Mouse (Mus musculus) MEL (cell line): ENCODE measurements around the gene Bahcc1. TPM values are rescaled to one million over a fixed set of nuclear protein-coding genes. Genes with fewer than 3 reads are reported as not detected.

Experiments
- DNase-seq: peaks from one replicate; pipeline ENCODE4 v3.0.0; 2011; ENCODE audit warnings: low read depth, low spot score
- H3K27ac ChIP-seq: 2 replicates; pipeline ENCODE4 v1.5.1; 2012; ENCODE audit warnings: low read depth, mild to moderate bottlenecking, control low read depth, low read length, moderate library complexity; ENCODE audit not compliant: control insufficient read depth
- H3K27me3 ChIP-seq, 2 experiments: fragments of 150-350 bp in 1 of 2; sonication (generic) in 1 of 2; 2 replicates each; pipeline ENCODE4 v1.6.1; 2012; ENCODE audit warnings: low read length in 2 of 2, mild to moderate bottlenecking in 2 of 2, improper control_type of control experiment in 1 of 2, moderate library complexity in 1 of 2; ENCODE audit not compliant: insufficient read depth in 2 of 2, control insufficient read depth in 1 of 2
- H3K36me3 ChIP-seq, 2 experiments: 2 replicates each; pipeline ENCODE4 v1.6.1; 2012 to 2014; ENCODE audit warnings: low read length in 2 of 2, improper control_type of control experiment in 1 of 2, inconsistent platforms in 1 of 2, mild to moderate bottlenecking in 1 of 2; ENCODE audit not compliant: insufficient read depth in 2 of 2, control insufficient read depth in 1 of 2
- H3K4me1 ChIP-seq, 2 experiments: fragments of 150-350 bp in 1 of 2; sonication (generic) in 1 of 2; 2 replicates each; pipeline ENCODE4 v1.6.1; 2012; ENCODE audit warnings: low read length in 2 of 2, improper control_type of control experiment in 1 of 2, mild to moderate bottlenecking in 1 of 2; ENCODE audit not compliant: insufficient read depth in 2 of 2, control insufficient read depth in 1 of 2
- H3K4me3 ChIP-seq, 2 experiments: fragments of 150-350 bp in 1 of 2; sonication (generic) in 1 of 2; 2 replicates each; pipeline ENCODE4 v1.5.1; 2012; ENCODE audit warnings: low read depth in 2 of 2, low read length in 2 of 2, mild to moderate bottlenecking in 2 of 2, moderate library complexity in 2 of 2, control low read depth in 1 of 2, improper control_type of control experiment in 1 of 2; ENCODE audit not compliant: control insufficient read depth in 1 of 2, insufficient read depth in 1 of 2
- H3K79me2 ChIP-seq: 2 replicates; pipeline ENCODE4 v1.6.1; 2012; ENCODE audit warnings: mild to moderate bottlenecking, low read length, moderate library complexity; ENCODE audit not compliant: control insufficient read depth, poor library complexity, insufficient read depth
- H3K9ac ChIP-seq: 2 replicates; pipeline ENCODE4 v1.6.1; 2012; ENCODE audit warnings: low read depth, mild to moderate bottlenecking, control low read depth, low read length, moderate library complexity; ENCODE audit not compliant: control insufficient read depth, poor library complexity, severe bottlenecking
- H3K9me3 ChIP-seq: fragments of 150-350 bp; sonication (generic); replicated peaks from 2 replicates; pipeline ENCODE4 v1.6.1; 2012; ENCODE audit warnings: mild to moderate bottlenecking, low read length, improper control_type of control experiment, moderate library complexity; ENCODE audit not compliant: insufficient read depth
- BHLHE40 ChIP-seq: IDR thresholded peaks from 2 replicates; pipeline ENCODE4 v1.6.1; 2012; ENCODE audit warnings: low read depth, mild to moderate bottlenecking, inconsistent platforms, low read length, improper control_type of control experiment, borderline replicate concordance
- CHD2 ChIP-seq: IDR thresholded peaks from 2 replicates; pipeline ENCODE4 v1.6.1; 2011; ENCODE audit warnings: low read length, improper control_type of control experiment
- CTCF ChIP-seq, 3 experiments: IDR thresholded peaks in 2 of 3; conservative IDR thresholded peaks in 1 of 3; 2 replicates each; pipeline ENCODE4 v1.5.1; 2011 to 2012; ENCODE audit warnings: low read length in 3 of 3, low read depth in 2 of 3, mild to moderate bottlenecking in 2 of 3, improper control_type of control experiment in 1 of 3, inconsistent platforms in 1 of 3, mixed read lengths in 1 of 3, moderate library complexity in 1 of 3; ENCODE audit not compliant: control insufficient read depth in 1 of 3, insufficient read depth in 1 of 3, poor library complexity in 1 of 3, severe bottlenecking in 1 of 3
- ELF1 ChIP-seq: IDR thresholded peaks from 2 replicates; pipeline ENCODE4 v1.6.1; 2014; ENCODE audit warnings: low read depth, mild to moderate bottlenecking, inconsistent platforms, low read length, improper control_type of control experiment, moderate library complexity
- EP300 ChIP-seq, 2 experiments: IDR thresholded peaks; 2 replicates each; pipeline ENCODE4 v1.6.1; 2011; ENCODE audit warnings: improper control_type of control experiment in 2 of 2, low read length in 2 of 2, low read depth in 1 of 2, mild to moderate bottlenecking in 1 of 2
- GATA1 ChIP-seq: IDR thresholded peaks from 2 replicates; pipeline ENCODE4 v1.6.1; 2011; ENCODE audit warnings: low read depth, low read length, improper control_type of control experiment
- HCFC1 ChIP-seq: IDR thresholded peaks from 2 replicates; pipeline ENCODE4 v1.6.1; 2012; ENCODE audit warnings: low read depth, mild to moderate bottlenecking, inconsistent platforms, low read length, improper control_type of control experiment, moderate library complexity
- KAT2A ChIP-seq: conservative IDR thresholded peaks from 2 replicates; pipeline ENCODE4 v1.6.1; 2012; ENCODE audit warnings: low read depth, low read length, improper control_type of control experiment, inconsistent platforms
- MAFK ChIP-seq: IDR thresholded peaks from 2 replicates; pipeline ENCODE4 v1.6.1; 2011; ENCODE audit warnings: low read depth, mild to moderate bottlenecking, low read length, improper control_type of control experiment, borderline replicate concordance
- MAX ChIP-seq: IDR thresholded peaks from 2 replicates; pipeline ENCODE4 v1.6.1; 2011; ENCODE audit warnings: low read length, improper control_type of control experiment
- MEF2A ChIP-seq: IDR thresholded peaks from 2 replicates; pipeline ENCODE4 v1.6.1; 2014; ENCODE audit warnings: low read depth, mild to moderate bottlenecking, inconsistent platforms, low read length, improper control_type of control experiment; ENCODE audit not compliant: poor library complexity, insufficient replicate concordance, severe bottlenecking; ENCODE audit errors: extremely low read depth
- MYC ChIP-seq: IDR thresholded peaks from 2 replicates; pipeline ENCODE4 v1.6.1; 2011; ENCODE audit warnings: low read depth, mild to moderate bottlenecking, low read length, improper control_type of control experiment, moderate library complexity
- NELFE ChIP-seq: IDR thresholded peaks from 2 replicates; pipeline ENCODE4 v1.6.1; 2011; ENCODE audit warnings: low read depth, low read length, improper control_type of control experiment
- NRF1 ChIP-seq: IDR thresholded peaks from 2 replicates; pipeline ENCODE4 v1.6.1; 2014; ENCODE audit warnings: low read depth, mild to moderate bottlenecking, inconsistent platforms, low read length, improper control_type of control experiment, moderate library complexity; ENCODE audit not compliant: poor library complexity, insufficient read depth, severe bottlenecking
- RCOR1 ChIP-seq: IDR thresholded peaks from 2 replicates; pipeline ENCODE4 v1.6.1; 2012; ENCODE audit warnings: low read depth, mild to moderate bottlenecking, inconsistent platforms, low read length, improper control_type of control experiment
- SMC3 ChIP-seq: IDR thresholded peaks from 2 replicates; pipeline ENCODE4 v1.6.1; 2011; ENCODE audit warnings: low read depth, low read length, improper control_type of control experiment
- TBP ChIP-seq: IDR thresholded peaks from 2 replicates; pipeline ENCODE4 v1.8.0; 2011; ENCODE audit warnings: low read depth, low read length, improper control_type of control experiment
- USF1 ChIP-seq: IDR thresholded peaks from 2 replicates; pipeline ENCODE4 v1.6.1; 2014; ENCODE audit warnings: low read depth, mild to moderate bottlenecking, inconsistent platforms, low read length, improper control_type of control experiment, moderate library complexity
- USF2 ChIP-seq, 2 experiments: IDR thresholded peaks; 2 replicates each; pipeline ENCODE4 v1.6.1; 2011 to 2012; ENCODE audit warnings: improper control_type of control experiment in 2 of 2, low read length in 2 of 2, borderline replicate concordance in 1 of 2, inconsistent platforms in 1 of 2, low read depth in 1 of 2, mild to moderate bottlenecking in 1 of 2; ENCODE audit not compliant: insufficient read depth in 1 of 2
- ZC3H11A ChIP-seq: IDR thresholded peaks from 2 replicates; pipeline ENCODE4 v1.6.1; 2012; ENCODE audit warnings: low read depth, mild to moderate bottlenecking, inconsistent platforms, low read length, improper control_type of control experiment
- ZKSCAN1 ChIP-seq: IDR thresholded peaks from 2 replicates; pipeline ENCODE4 v1.6.1; 2012; ENCODE audit warnings: low read depth, mild to moderate bottlenecking, inconsistent platforms, low read length, improper control_type of control experiment, moderate library complexity
- ZMIZ1 ChIP-seq: IDR thresholded peaks from 2 replicates; pipeline ENCODE4 v1.6.1; 2012; ENCODE audit warnings: low read depth, mild to moderate bottlenecking, inconsistent platforms, low read length, improper control_type of control experiment, moderate library complexity
- ZNF384 ChIP-seq: IDR thresholded peaks from 2 replicates; pipeline ENCODE4 v1.6.1; 2012; ENCODE audit warnings: low read depth, mild to moderate bottlenecking, inconsistent platforms, low read length, improper control_type of control experiment
- polyA plus RNA-seq, 2 experiments: library from polyadenylated mRNA; stranded (reverse) in 1 of 2; unstranded in 1 of 2; fragments of >175 nt in 1 of 2; fragments of >200 nt in 1 of 2; gene quantifications; 2 replicates each; pipeline versions ENCODE4 v1.2.1 to v1.2.4; 2012; ENCODE audit warnings: low replicate concordance in 2 of 2, low read depth in 1 of 2; ENCODE audit not compliant: insufficient read length in 2 of 2, insufficient read depth in 1 of 2, missing spikeins in 1 of 2
- total RNA-seq: library from RNA; depleted of rRNA; stranded (reverse); fragments of 300-350 nt; gene quantifications from 2 replicates; pipeline ENCODE4 v1.2.3, GENCODE M21; 2012

The Bahcc1 gene
- total and polyA plus RNA-seq, 3 experiments: 0.04 to 0.26 TPM; not detected in 1

DNA sequence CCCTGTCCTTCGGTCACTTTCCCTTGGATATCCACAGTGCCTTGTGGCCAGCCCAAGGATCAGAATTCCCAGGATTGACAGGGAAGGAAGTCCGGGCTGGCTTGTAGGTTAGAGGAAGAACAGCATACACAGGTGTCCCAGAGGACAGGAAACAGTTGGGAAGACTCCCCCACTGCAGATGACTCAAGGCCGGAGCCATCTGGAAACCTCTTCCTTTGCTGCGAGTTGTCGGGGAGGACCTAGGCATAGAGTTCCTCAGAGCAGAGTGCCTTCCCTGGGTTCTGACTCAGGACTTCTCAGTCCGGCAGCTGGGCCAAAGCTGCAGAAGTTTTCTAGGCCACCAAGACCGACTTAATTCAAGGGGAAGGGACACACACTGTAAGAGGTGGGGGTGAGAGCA lies 33.0 kb upstream of the Bahcc1 start:
- no peak for DNase-seq
- H3K9ac ChIP-seq: no peak overlapping the region
- H3K27ac ChIP-seq: no peak overlapping the region
- TF ChIP-seq USF2 (IDR thresholded peaks at IDR 0.05; ENCODE audit: borderline replicate concordance in 1 of 2, insufficient read depth in 1 of 2, low read depth in 1 of 2, low read length in 2 of 2) (no peak), MAX (no peak), MEF2A (no peak), SMC3 (no peak), NRF1 (no peak), RCOR1 (no peak)
- TF ChIP-seq, all 39 proteins: peak for 0
- H3K27me3 ChIP-seq: peaks cover 9 to 22% of the 10 kb centered on the region in 2 experiments
- H3K36me3 ChIP-seq: no peaks in the 10 kb centered on the region
- no peaks in the 10 kb centered on the region for H3K79me2 ChIP-seq
- no peaks in the 10 kb centered on the region for H3K4me1 ChIP-seq
- no peak overlapping the region for H3K4me3 ChIP-seq
- no peaks in the 10 kb centered on the region for H3K9me3 ChIP-seq

- H3K36me3 ChIP-seq: no peaks in the 10 kb centered on the region
- DNase-seq: no peak
- no peak for TF ChIP-seq CTCF (IDR thresholded peaks at IDR 0.05 in 2 of 3, conservative IDR thresholded peaks at IDR 0.05 in 1 of 3; ENCODE audit: control insufficient read depth in 1 of 3, insufficient read depth in 1 of 3, low read depth in 2 of 3, low read length in 3 of 3, poor library complexity in 1 of 3, severe bottlenecking in 1 of 3)
- no peak for TF ChIP-seq GATA1
- TF ChIP-seq USF1: no peak
- no peak for TF ChIP-seq ELF1
- no peak for TF ChIP-seq BHLHE40
- no peaks in the 10 kb centered on the region for H3K9me3 ChIP-seq
- H3K27ac ChIP-seq: no peak overlapping the region
- no peak overlapping the region for H3K4me3 ChIP-seq
- no peak overlapping the region for H3K9ac ChIP-seq
- peaks cover 9 to 22% of the 10 kb centered on the region in 2 experiments for H3K27me3 ChIP-seq
- H3K4me1 ChIP-seq: no peaks in the 10 kb centered on the region
- H3K79me2 ChIP-seq: no peaks in the 10 kb centered on the region
Measured at GRCm38 (mm10) chr11:120200621-120201020, 32.1 kb upstream of the Bahcc1 start.

- peaks cover 8 to 17% of the 10 kb centered on the region in 2 experiments for H3K27me3 ChIP-seq
- no peak for DNase-seq
- TF ChIP-seq CTCF (IDR thresholded peaks at IDR 0.05 in 2 of 3, conservative IDR thresholded peaks at IDR 0.05 in 1 of 3; ENCODE audit: control insufficient read depth in 1 of 3, insufficient read depth in 1 of 3, low read depth in 2 of 3, low read length in 3 of 3, poor library complexity in 1 of 3, severe bottlenecking in 1 of 3): no peak
- no peak for TF ChIP-seq ZNF384
- TF ChIP-seq MAFK: no peak
- no peak for TF ChIP-seq ZC3H11A
- no peak for TF ChIP-seq EP300 (IDR thresholded peaks at IDR 0.05; ENCODE audit: low read depth in 1 of 2, low read length in 2 of 2)
- TF ChIP-seq CHD2: no peak
- no peak for TF ChIP-seq MYC
- TF ChIP-seq ZMIZ1: no peak
- no peak for TF ChIP-seq ELF1
- no peak for TF ChIP-seq BHLHE40
- no peak for TF ChIP-seq MEF2A
- no peak for TF ChIP-seq NELFE
- TF ChIP-seq HCFC1: no peak
- no peak for TF ChIP-seq KAT2A
- no peak for TF ChIP-seq USF1
- TF ChIP-seq TBP: no peak
- TF ChIP-seq ZKSCAN1: no peak
- no peak for TF ChIP-seq RCOR1
- no peak for TF ChIP-seq NRF1
- TF ChIP-seq, all 39 proteins: peak for 0
- Histone ChIP-seq H3K4me1 (no peaks in the 10 kb centered on the region), H3K9me3 (no peaks in the 10 kb centered on the region), H3K27ac (no peak overlapping the region), H3K36me3 (no peaks in the 10 kb centered on the region), H3K9ac (no peak overlapping the region), H3K4me3 (no peak overlapping the region), H3K79me2 (no peaks in the 10 kb centered on the region)
Measured at GRCm38 (mm10) chr11:120204200-120204599, 28.5 kb upstream of the Bahcc1 start.
